Mouse (Mus musculus) myocyte (in vitro differentiated cells): ENCODE data around the gene Ezh1.

Experiments
- E2F4 ChIP-seq: IDR thresholded peaks from one replicate; pipeline ENCODE4 v1.6.1; 2011; ENCODE audit warnings: mild to moderate bottlenecking, control low read depth, moderate library complexity; ENCODE audit not compliant: insufficient read depth
- MAX ChIP-seq: IDR thresholded peaks from one replicate; pipeline ENCODE4 v1.6.1; 2011; ENCODE audit warnings: low read depth, mild to moderate bottlenecking, control low read depth
- MYOD1 ChIP-seq, 3 experiments: IDR thresholded peaks; one replicate each; pipeline ENCODE4 v1.6.1; 2011; ENCODE audit warnings: control low read depth in 2 of 3, low read depth in 2 of 3, mild to moderate bottlenecking in 2 of 3, moderate library complexity in 1 of 3; ENCODE audit not compliant: insufficient read length in 2 of 3, control insufficient read depth in 1 of 3
- POLR2A ChIP-seq: IDR thresholded peaks from one replicate; pipeline ENCODE4 v1.6.1; 2011; ENCODE audit warnings: low read depth, mild to moderate bottlenecking, control low read depth, moderate library complexity; ENCODE audit not compliant: insufficient read length
- SRF ChIP-seq: IDR thresholded peaks from one replicate; pipeline ENCODE4 v1.6.1; 2011; ENCODE audit warnings: low read depth; ENCODE audit not compliant: control insufficient read depth, insufficient read length
- TCF12 ChIP-seq: IDR thresholded peaks from one replicate; pipeline ENCODE4 v1.6.1; 2011; ENCODE audit warnings: mild to moderate bottlenecking, control low read depth; ENCODE audit not compliant: poor library complexity, insufficient read depth, severe bottlenecking
- USF1 ChIP-seq: IDR thresholded peaks from one replicate; pipeline ENCODE4 v1.6.1; 2011; ENCODE audit warnings: low read depth, mild to moderate bottlenecking, control low read depth, moderate library complexity

- TF ChIP-seq POLR2A (no peak), TCF12 (no peak), SRF (no peak), MYOD1 (IDR thresholded peaks at IDR 0.05; ENCODE audit: control insufficient read depth in 1 of 3, insufficient read length in 2 of 3, low read depth in 2 of 3) (no peak), E2F4 (no peak), USF1 (no peak), MAX (no peak)
Observed at GRCm38 (mm10) chr11:101188166-101188805, 38.0 kb downstream of the Ezh1 start.
